Mouse (Mus musculus): ENCODE measurements around the gene Alg14.

The Alg14 gene

DNA sequence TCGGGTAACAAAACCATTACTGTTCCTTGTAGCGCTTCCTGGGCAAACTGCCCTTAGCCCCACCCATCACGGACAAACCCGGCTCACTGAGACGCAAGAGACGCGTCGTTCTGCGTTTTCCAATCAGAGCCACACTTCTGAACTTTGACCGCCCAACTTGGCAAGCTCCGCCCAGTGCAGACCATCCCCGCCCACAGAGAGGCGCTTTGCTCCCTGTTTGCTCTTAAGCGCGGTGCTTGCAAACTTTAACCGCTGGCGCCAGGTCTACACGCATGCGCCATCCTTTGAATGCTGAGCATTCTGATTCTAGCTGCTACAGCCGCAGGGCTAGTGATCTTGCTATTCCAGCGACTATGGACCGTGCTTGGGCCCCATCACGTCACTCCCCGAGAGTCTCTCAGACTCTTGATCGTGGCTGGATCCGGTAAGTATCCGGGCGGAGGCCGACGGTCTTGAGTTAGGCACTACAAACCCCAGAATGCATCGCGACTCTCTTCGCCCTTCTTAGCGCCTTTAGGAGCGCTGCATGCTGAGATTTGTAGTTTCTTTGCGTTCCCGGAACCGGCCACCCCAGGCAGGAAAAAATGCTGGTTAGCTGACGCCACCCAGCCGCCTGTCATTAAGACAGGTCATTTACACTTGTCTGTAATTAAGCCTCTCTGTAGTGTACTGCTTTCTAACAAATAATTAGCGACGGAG lies at the start of gene Alg14:
Alg14 (plus strand) TSS at position 214 of the 699 bp plus-strand sequence.
- DNase-seq (ENCODE audit: low read depth): peak; percentile 99

DNA sequence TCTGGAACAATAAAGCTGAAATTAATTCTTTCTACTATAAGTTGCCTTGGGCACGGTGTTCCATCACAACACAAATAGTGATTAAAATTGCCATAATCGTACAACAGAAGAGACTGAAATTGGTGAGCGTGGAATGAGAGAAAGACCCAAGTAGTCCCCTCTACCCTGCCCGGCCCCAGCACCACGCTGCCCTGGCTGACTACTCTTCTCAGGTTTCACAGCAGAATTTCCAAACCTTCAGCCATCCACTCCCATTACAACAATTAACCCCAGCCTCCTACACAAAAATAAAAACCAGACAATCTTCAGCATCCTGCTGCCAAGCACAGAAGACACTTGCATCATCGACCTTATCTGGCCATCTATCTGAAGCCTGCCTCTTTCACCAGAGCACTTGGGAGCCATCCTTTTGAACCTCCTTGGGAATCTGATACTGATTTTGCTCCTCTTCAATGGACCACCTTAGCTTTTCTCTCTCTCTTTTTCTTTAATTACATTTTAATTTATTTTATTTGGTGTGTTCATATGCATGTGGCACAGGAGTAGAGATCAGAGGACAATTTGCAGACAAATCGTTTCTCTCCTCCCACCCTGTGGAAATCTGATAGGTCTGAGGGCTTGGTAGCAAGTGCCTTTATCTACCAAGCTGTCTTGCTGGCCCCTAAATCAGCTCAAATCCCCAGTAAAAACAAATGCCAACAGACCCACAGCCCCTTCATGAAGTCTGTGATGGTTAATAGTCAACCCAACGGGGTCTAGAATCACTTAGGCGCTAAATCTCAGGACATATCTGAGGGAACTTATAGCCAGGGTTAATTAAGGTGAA lies 49.2 kb upstream of the Alg14 start:
- no peak for DNase-seq (ENCODE audit: low read depth)

DNA sequence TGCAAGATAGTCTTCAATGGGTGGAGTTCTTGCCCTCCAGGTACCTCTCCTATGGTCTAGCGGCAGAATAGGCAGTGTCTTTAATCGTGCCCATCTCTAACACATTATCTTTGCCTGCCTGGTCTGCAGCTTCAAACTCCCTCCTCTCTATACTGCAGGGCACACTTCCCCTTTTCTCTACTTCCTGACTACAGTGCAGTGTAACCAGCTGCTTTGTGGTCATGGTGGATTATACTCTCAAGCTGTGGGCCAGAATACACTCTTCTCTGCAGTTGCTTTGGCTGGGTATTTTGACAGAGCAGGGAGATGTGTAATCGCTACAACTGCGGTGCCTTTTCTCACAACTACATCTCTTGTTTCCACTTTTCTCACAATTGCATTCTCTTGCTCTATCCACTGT lies 48.6 kb upstream of the Alg14 start:
- no peak for DNase-seq (ENCODE audit: low read depth)

DNA sequence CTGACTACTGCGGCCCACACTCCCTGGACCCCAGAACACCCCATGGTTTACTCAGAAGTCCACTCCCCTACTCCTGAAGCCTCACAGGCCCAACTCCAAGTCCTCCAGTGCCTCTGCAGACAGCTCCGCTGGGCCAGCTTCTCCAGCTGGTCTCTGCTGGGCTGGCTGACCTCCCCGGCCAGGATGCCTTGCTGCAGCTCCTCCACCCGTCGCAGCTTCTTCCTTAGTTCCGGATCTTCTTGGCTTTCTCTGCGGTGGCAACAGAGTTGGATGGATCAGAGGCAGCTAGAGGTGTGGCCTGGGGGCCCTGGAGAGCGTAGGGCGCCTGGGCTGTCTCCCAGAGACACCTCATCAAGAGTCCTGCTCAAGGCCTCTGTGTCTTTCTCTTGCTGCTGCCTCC lies 41.5 kb upstream of the Alg14 start:
- no peak for DNase-seq (ENCODE audit: low read depth)

DNA sequence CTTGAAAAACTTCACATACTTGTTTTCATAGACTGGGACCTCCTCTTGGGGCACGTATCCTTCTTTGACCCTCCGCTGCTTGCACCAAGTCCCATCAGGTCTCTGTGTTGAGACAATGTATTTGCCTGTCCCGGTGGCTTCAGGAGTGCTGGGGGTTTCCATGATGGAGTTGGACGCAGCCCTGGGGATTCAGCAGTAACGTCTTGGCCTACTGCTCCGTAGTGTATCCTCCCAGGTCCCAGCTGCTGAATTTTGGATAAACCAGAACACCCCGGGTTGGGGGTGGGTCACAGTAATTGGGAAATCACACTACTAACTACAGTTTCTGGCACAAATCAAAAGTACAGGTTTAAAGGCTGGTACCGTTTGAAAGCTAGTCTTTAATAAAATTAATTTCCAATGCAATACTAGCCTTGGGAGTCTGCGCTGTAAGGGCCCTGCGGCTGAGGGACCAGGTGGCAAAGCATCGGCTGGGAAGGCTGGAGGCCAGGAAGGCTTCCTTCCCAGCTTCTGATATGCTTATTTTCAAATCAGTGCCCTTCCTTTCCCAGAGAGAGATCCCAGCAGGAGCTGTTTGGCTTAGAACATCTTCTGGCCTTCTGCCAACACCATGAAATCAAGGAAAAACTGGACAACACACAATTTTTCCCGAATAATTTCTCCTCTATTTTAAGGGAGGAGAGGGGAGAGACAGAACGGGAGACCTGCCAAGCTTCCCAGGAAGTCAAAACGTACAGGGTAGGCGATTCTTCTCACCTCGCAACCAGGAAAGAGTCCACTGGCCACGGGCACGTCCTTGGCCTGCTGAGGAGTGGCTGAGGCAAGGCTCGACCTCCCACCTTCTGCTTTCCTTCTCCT lies 40.8 kb upstream of the Alg14 start:
- no peak for DNase-seq (ENCODE audit: low read depth)

DNA sequence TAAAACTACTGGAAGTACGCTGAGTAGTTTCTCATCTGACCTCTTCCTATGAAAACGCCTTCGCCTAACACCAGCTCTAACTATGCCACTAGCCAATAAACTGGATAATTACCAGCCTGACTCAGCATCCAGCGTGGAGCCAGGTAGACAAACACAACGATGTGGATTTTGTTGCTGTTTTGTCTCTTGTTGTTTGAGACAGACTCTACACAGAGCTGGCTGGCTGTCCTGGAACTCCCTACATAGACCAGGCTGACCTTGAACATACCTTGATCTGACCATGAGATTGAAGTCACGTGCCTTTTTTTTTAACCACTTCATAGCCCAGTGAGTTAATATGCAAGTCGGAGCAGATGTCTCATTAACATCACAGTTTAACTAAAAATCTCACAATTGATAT lies 36.1 kb upstream of the Alg14 start:
- DNase-seq (ENCODE audit: low read depth): no peak

DNA sequence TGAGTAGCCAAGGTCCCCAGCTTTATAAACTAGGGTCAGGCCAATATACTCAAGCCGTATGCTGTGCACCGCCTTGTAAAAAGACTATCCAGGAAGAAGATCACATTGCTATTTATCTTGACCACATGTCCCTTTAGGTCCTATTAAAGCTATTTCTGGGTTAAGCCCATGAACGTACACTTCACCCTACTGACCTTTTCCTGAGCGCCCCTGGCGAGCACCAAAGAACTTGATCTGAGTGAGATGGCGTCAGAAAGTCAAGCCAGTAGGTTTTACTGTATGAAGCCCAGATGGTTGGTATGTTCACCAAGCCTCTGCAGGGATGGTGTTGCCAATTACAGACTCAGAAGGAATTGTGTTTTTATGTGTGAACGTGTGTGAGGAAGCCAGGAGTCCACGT lies 35.4 kb upstream of the Alg14 start:
- no peak for DNase-seq (ENCODE audit: low read depth)

DNA sequence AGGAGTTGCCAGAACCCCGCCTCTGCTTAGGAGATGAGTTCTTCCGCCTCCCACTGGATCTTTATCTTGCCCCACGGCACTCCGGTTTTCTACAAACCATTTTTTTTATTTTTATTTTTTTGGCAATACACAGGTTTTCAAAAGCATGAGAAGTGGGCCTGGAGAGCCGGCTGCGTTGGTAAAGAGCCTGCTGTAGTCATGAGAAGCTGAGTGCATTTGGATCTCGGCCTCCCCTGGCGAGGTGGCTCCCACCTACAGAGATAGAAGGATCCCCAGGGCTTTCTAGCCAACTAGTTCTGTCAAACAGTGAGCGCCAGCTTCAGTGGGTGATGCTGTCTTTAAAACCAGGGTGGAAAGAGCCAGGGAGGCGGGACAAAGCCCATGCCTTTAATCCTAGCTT lies 34.2 kb upstream of the Alg14 start:
- DNase-seq (ENCODE audit: low read depth): no peak

DNA sequence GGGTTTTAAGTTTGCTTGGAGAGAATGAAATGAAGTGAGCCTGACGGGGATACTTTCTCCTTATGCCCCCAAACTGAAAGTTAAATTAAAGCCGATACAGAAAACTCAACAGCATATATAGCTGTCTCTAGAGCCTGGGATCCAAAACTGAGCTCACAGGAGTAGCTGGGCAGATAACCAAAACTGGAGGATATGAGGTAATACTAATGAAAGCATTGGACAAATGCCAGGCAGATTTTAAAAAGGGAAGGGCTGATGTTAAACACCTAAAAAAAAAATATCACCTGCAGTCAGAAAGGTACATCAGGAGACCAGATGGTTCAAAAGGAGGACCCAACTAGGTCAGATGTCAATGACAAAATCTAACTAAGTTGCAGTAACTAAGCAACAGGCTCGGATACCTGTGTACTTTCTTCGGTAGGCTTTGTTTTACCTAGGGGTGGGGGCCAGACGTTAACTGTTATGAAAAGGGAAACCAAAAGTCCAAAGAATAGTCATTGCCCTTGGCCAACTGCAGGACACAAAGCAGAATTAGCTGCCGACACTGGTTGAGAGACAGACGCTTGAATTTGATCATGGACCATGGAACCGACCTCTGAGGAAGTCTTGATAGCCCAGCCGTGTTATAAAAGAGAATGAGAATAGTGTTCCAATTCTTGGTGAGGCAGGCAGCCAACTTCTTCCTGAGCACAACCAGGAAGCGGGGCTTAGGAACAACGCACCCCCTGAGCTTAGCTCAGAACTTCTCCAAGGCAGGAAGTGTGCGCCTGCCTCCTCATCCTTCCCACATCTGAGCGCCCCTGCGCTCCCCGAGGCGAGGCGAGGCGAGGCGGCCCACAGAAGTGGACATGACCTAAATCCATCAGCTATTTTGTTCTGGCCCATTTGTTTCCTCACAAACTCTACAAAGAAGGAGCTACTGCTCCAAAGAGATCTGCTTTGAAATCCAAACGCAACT lies 32.8 kb upstream of the Alg14 start:
- no peak for DNase-seq (ENCODE audit: low read depth)

DNA sequence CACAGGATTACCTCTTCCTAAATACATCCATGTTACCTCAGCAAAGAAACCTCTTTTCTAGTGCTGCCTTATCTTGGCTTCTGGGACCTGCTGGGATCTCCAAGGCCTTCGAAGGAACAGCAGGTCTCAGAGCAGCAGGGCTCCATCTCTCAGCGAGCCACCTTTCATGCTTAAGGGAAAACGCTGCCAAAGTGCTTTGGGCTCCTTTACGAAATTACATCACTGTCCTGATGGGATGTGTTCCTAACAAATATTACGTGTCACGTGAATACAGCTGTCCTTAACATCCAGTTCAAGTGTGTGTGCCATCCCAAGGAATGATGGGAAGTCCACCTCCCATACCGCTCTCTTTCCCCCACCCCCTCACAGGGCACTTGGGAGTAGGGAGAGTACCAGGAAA lies 31.5 kb upstream of the Alg14 start:
- DNase-seq (ENCODE audit: low read depth): no peak

DNA sequence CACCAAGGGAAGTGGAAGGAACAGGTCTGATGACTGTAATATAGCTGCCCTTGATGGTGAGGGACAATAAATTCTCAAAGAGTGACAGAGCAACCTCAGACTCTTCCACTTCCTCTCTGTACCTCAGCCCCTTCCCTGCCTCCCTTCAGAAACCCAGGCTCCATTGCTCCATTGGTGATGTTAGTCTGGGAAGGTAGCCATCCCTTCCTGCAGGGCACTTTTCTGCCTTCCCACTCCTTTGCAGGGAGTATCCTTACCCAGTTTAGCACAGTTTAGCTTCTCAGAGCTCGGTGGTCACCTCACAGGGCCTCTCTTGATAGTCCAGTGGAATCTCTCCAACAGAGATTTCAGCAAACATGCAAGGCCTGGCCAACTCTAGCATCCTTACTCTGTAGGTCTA lies 30.7 kb upstream of the Alg14 start:
- DNase-seq (ENCODE audit: low read depth): no peak

DNA sequence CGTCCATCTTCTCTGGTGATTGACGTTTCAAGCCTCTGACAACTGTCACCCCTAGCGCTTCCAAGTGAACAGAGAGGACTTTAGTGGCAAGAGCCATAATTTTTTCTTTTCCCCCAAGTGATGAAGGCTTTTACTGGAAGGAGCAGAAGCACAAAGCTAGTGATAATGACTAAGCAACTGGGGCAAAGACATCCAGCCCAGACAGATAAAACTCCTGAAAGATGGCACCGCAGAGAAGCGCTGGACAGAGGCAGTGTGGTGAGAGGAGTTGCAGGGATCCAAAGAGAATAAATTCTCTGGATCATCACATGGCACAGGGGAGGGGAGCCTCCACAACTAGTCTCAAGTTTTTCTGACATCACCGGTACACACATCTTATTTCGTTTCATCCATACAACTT lies 30.3 kb upstream of the Alg14 start:
- DNase-seq (ENCODE audit: low read depth): no peak

DNA sequence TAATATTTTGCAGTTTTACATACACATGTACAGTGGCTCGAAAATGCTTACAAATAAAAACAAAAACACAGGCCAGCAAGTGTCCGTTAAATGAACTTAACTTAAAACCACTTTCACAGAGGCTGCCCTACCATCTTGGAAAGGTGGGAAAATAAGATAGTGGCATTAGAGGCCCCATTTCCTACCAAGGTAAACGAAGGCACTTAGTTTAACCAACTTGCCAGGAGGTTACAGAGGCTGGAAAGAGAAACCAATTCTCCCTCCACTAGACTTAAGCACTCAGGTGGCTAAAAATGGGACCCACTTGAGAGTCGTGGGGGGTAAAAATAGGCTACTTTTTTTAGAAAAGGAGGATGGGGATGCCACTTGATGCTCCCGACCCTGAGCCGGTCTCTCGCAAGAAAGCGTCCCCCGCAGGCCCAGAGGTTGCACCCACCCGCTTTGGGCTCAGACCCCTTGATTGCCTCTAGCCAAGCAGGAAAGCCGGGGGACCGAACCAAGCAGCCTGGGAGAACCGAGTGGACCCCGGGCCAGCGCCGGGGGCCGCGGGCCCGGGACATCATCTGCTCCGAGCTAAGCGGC lies 29.5 kb upstream of the Alg14 start:
- DNase-seq (ENCODE audit: low read depth): no peak

DNA sequence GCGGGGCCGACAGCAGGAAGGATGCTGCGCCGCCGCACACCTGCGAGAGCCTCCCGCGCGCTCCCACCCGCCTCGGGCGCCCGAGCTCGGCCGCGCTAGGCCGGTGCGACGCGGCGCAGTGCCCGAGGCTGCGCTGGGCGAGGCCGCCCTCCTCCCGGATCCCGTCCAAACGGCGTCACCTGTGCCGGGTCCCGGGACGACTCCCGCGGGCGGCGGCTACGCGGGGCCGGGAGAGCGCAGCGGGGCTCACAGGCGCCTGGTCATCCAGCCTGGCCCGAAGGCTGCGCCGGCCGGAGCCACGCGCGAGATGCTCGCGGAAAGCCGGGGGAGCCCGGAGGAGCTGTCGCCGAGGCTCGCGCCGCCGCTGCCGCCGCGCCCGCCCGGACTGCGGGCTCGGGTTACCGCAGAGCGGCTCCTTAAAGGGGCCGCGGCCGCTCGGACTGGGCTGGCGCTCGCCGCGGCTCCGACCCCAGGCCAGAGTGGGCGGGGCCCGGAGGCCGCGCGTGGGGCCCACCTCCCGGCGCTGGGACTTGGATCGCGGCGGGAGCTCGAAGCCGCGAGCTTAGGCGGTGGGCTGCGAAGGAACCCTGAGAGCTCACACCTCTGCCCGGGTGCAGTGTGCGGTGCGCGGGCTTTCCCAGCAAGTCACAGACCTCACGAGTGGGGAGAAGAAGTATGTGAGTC lies 28.9 kb upstream of the Alg14 start:
- DNase-seq (ENCODE audit: low read depth): no peak

DNA sequence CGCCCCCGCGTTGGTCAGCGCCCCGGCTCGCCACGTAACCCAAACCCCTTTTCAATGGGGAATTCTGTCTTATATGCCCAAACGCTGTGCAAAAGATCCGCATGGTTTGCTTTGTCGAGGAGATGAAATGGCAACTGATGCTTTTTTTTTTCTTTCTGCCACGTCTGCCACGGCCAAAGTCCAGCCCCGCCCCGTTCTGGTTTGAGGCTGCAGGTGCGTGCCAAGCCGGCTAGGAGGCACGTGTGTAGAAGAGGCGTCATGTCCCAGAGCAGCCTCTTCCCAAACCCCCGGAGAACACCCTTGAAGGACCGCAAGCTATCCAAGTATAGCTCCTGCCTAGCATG lies 28.4 kb upstream of the Alg14 start:
- no peak for DNase-seq (ENCODE audit: low read depth)

DNA sequence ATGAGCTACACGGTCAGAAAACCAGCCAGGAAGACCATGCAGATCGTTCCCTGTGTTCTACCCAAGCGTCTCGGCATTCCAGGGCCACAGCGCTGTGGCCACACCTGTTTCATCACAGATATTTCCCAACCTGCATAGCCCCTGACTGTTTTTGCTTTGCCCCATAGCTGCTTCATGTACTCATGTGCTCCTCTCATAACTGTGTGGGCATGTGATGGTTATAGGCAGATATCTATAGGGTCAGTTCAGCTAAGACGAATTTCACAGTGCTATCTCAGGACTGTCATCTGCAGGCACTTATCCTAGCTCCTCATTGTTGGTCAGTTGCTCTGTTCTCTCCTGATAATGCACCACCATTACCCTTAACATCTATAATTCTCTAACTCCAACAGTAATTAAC lies 27.3 kb upstream of the Alg14 start:
- DNase-seq (ENCODE audit: low read depth): no peak

DNA sequence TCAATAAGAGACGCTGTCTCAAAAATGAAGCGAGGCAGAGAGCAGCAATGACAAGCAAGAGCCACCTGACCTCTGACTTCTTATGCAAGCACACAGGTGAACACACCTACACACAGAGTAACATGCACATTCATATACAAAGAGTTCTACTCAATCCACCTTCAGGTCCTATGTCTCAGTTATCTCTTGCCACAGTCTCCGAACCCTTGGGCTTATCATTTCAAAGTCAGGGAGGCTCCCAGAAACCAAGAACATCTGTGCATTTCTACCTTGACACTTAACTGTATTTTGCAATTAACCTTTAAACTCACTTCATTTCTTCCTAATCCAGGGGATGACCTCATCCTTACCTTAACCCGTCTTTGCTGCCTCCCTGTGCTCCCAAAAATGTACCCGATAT lies 24.3 kb upstream of the Alg14 start:
- no peak for DNase-seq (ENCODE audit: low read depth)

DNA sequence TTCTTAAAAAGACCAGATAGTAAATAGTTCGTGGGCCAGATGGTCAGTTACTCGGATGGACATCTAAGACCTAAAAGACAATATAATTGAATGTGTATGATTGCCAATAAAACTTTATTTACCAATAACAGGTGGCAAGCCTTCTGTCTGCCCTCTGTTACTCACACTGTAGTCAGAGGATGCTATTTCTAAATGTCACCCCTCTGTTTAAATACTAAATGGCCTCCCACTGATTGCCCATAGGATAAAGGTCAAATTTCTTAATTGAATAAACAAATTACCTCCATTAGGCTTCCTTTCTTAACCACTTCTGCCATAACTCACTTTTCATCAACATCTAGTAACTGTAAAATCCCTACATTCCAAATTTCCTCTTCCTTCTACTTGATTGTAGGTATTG lies 19.0 kb upstream of the Alg14 start:
- no peak for DNase-seq (ENCODE audit: low read depth)

DNA sequence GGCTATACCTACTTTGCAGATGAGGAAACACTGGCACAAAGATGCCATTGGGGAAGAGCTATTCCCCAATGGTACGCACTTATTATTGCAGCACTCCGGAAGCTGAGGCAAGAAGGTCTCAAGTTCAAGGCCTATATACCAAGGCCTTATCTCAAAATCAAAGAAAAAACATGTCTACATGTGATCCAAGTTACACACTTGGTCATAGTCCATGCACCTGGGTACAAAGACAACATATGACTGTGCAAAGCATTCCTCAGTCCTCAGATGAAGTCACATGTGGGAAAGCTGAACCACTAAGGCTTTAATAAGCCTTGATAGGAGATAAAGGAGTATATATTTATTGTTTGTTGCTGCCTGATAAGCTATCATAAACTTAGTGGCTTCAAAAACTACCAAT lies 17.6 kb upstream of the Alg14 start:
- DNase-seq (ENCODE audit: low read depth): no peak

DNA sequence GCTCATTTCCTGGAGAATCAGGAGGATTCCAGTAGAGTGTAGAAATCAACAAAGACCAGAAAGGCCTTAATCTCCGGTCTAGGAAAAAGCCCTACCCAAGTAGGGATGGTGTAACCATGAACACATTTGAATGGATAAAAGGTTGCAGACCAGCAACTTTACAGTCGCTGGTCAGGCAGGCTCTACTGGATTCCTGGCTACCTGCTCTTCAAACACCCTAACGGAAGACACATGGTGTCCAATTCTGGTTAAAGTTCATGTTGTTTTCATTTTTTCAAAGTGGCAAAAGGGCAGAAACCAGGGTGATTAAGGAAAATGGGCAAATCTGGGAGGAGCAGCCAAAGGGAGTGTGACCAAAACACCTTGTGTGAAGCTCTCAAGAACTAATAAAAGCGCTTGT lies 14.6 kb upstream of the Alg14 start:
- no peak for DNase-seq (ENCODE audit: low read depth)

DNA sequence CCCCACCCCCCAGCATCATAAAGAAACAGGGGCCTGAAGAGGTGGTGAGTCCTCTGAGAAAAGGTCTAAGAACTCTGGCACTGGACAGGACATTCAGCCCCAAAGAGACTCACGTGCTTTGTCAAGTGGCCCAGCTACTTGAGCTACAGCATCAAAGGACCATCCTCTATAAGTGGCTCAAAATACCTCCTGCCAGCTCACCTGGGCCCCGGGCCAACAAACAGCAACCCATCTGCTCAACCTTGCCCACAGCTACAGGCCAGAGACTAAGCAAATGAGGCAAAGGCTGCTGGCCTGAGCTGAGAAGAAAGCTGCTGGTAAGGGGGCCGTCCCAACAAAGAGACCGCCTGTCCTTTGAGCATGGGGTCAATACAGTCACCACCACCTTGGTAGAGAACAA lies 14.0 kb upstream of the Alg14 start:
- no peak for DNase-seq (ENCODE audit: low read depth)
